Comparison of ENCODE assay signal across 21 mouse cellular contexts in genomic region chr10:123346301-123346700, GRCm38 (mm10).
A peak's percentile ranks its signal among the peaks of the same experiment; 100 is the strongest.
DNase-seq lines count a peak whose midpoint lies in the region; ATAC-seq lines count a peak whose summit lies in the region.
"Had no signal": no experiment of that assay in that cellular context is flagged by ENCODE, and none has a peak within 500 bp of the region (broad histone marks: within the 10 kb centered on the region; RNA-seq: fewer than 3 reads in every experiment).

No protein-coding gene starts in this region.

- no peaks in the 10 kb centered on the region for H3K4me1 ChIP-seq in intestine, embryonic 14.5 days (replicated peaks; ENCODE audit: control insufficient read depth, insufficient read depth, low read length)
- H3K4me1 ChIP-seq in intestine, embryonic 15.5 days (replicated peaks) = no peaks in the 10 kb centered on the region
- H3K4me1 ChIP-seq in kidney, embryonic 16.5 days (ENCODE audit: insufficient read depth, low read length) = no peaks in the 10 kb centered on the region
- H3K4me1 ChIP-seq: embryonic facial prominence, embryonic 13.5 days; embryonic facial prominence, embryonic 15.5 days; forebrain, embryonic 10.5 days; forebrain, embryonic 12.5 days had no signal

- no peak overlapping the region for H3K4me3 ChIP-seq in intestine, embryonic 14.5 days (ENCODE audit: low read depth, low read length)
- no peak overlapping the region for H3K4me3 ChIP-seq in intestine, embryonic 15.5 days (replicated peaks)
- no peak overlapping the region for H3K4me3 ChIP-seq in kidney, embryonic 16.5 days (ENCODE audit: low read length)
- H3K4me3 ChIP-seq: embryonic facial prominence, embryonic 13.5 days; embryonic facial prominence, embryonic 15.5 days; erythroblast, embryonic 14.5 days; forebrain, embryonic 10.5 days; forebrain, embryonic 12.5 days had no signal

- WGBS in intestine, embryonic 14.5 days = 95% methylated on average over 8 of the region's 8 CpGs
- 96% methylated on average over 8 of the region's 8 CpGs for whole genome bisulfite sequencing in intestine, embryonic 15.5 days
- 92% methylated on average over 8 of the region's 8 CpGs for WGBS in kidney, embryonic 16.5 days

- H3K27ac ChIP-seq in intestine, embryonic 14.5 days (ENCODE audit: low read depth) = no peak overlapping the region
- no peak overlapping the region for H3K27ac ChIP-seq in intestine, embryonic 15.5 days
- H3K27ac ChIP-seq in kidney, embryonic 16.5 days (ENCODE audit: low read length) = no peak overlapping the region
- H3K27ac ChIP-seq: embryonic facial prominence, embryonic 13.5 days; embryonic facial prominence, embryonic 15.5 days; forebrain, embryonic 10.5 days; forebrain, embryonic 12.5 days had no signal

- H3K36me3 ChIP-seq in intestine, embryonic 14.5 days (ENCODE audit: control insufficient read depth, insufficient read depth, low read length) = no peaks in the 10 kb centered on the region
- H3K36me3 ChIP-seq in intestine, embryonic 15.5 days = no peaks in the 10 kb centered on the region
- H3K36me3 ChIP-seq in kidney, embryonic 16.5 days (ENCODE audit: insufficient read depth, low read length) = no peaks in the 10 kb centered on the region
- H3K36me3 ChIP-seq: embryonic facial prominence, embryonic 13.5 days; embryonic facial prominence, embryonic 15.5 days; forebrain, embryonic 10.5 days; forebrain, embryonic 12.5 days had no signal

- no peaks in the 10 kb centered on the region for H3K27me3 ChIP-seq in intestine, embryonic 14.5 days (replicated peaks; ENCODE audit: control insufficient read depth, insufficient read depth, low read length)
- no peaks in the 10 kb centered on the region for H3K27me3 ChIP-seq in intestine, embryonic 15.5 days (replicated peaks)
- no peaks in the 10 kb centered on the region for H3K27me3 ChIP-seq in kidney, embryonic 16.5 days (ENCODE audit: insufficient read depth, low read length)
- H3K27me3 ChIP-seq: embryonic facial prominence, embryonic 13.5 days; embryonic facial prominence, embryonic 15.5 days; forebrain, embryonic 12.5 days had no signal

- no peak for ATAC-seq in intestine, embryonic 14.5 days (replicated peaks; ENCODE audit: low FRiP score, low TSS enrichment, low read depth)
- no peak for ATAC-seq in intestine, embryonic 15.5 days
- no peak for ATAC-seq in kidney, embryonic 16.5 days (ENCODE audit: low FRiP score, low TSS enrichment)
- ATAC-seq: forebrain, embryonic 14.5 days; forebrain, embryonic 16.5 days had no signal

- H3K9me3 ChIP-seq in intestine, embryonic 14.5 days (ENCODE audit: control insufficient read depth, low read length) = no peaks in the 10 kb centered on the region
- H3K9me3 ChIP-seq in intestine, embryonic 15.5 days = no peaks in the 10 kb centered on the region
- H3K9me3 ChIP-seq in kidney, embryonic 16.5 days (ENCODE audit: low read length) = no peaks in the 10 kb centered on the region
- H3K9me3 ChIP-seq: embryonic facial prominence, embryonic 13.5 days; embryonic facial prominence, embryonic 15.5 days; forebrain, embryonic 10.5 days; forebrain, embryonic 12.5 days had no signal

- no peak overlapping the region for H3K4me2 ChIP-seq in intestine, embryonic 14.5 days (ENCODE audit: low read length)
- H3K4me2 ChIP-seq in intestine, embryonic 15.5 days (replicated peaks) = no peak overlapping the region
- no peak overlapping the region for H3K4me2 ChIP-seq in kidney, embryonic 16.5 days (replicated peaks; ENCODE audit: low read depth, low read length)
- H3K4me2 ChIP-seq: embryonic facial prominence, embryonic 13.5 days; embryonic facial prominence, embryonic 15.5 days; forebrain, embryonic 12.5 days had no signal

- no peak overlapping the region for H3K9ac ChIP-seq in intestine, embryonic 14.5 days (ENCODE audit: low read length)
- no peak overlapping the region for H3K9ac ChIP-seq in intestine, embryonic 15.5 days
- no peak overlapping the region for H3K9ac ChIP-seq in kidney, embryonic 16.5 days (replicated peaks; ENCODE audit: low read length)
- H3K9ac ChIP-seq: embryonic facial prominence, embryonic 13.5 days; embryonic facial prominence, embryonic 15.5 days; forebrain, embryonic 12.5 days had no signal

- DNase-seq in intestine, embryonic 14.5 days (ENCODE audit: low spot score) = peak; percentile 4
- DNase-seq in kidney, adult 8-10 months = peak; percentile 10 to 37
- DNase-seq: adrenal gland, adult 2 months; adrenal gland, postnatal 10 days; adrenal gland, postnatal 25 days; cerebellum, adult 11 months; cerebellum, adult 18-20 months; cerebellum, adult 8-10 months; cerebellum, adult 9-11 months; cerebellum, postnatal 14 days; cerebellum, postnatal 36 days; embryo, embryonic 11 days had no signal
